Mouse (Mus musculus) spleen, postnatal 36 days (tissue): ENCODE results near the gene Morc3.

Experiments
- DNase-seq, 2 experiments: peaks; one replicate each; pipeline ENCODE4 v3.0.0; 2022; ENCODE audit warnings: low spot score in 2 of 2, mixed read lengths in 1 of 2

Gene Morc3

GRCm38 (mm10) chr16:93883423-93884085 is 51.6 kb downstream of the Morc3 start, which contains the start of gene Chaf1b:
TSS of gene Chaf1b (plus strand) at chr16:93883901.
- DNase-seq = peak; percentile 95 to 96

- DNase-seq = no peak
These were observed 52.3 kb downstream of the Morc3 start for GRCm38 (mm10) chr16:93884086-93884721.

GRCm38 (mm10) chr16:93884722-93885113 is 52.8 kb downstream of the Morc3 start:
- no peak for DNase-seq

GRCm38 (mm10) chr16:93888481-93888880 is 56.6 kb downstream of the Morc3 start:
- peak; percentile 35 to 42 for DNase-seq

- no peak for DNase-seq
These were observed 59.2 kb downstream of the Morc3 start for GRCm38 (mm10) chr16:93890948-93891604.

GRCm38 (mm10) chr16:93893285-93893684 is 61.4 kb downstream of the Morc3 start:
- DNase-seq = no peak

GRCm38 (mm10) chr16:93903027-93903426 is 71.1 kb downstream of the Morc3 start:
- no peak for DNase-seq

- DNase-seq = peak; percentile 25 to 28
These were observed 74.5 kb downstream of the Morc3 start for GRCm38 (mm10) chr16:93906156-93907014.

GRCm38 (mm10) chr16:93907761-93908160 is 75.8 kb downstream of the Morc3 start:
- DNase-seq = peak in 1 of 2 experiments; percentile 15

GRCm38 (mm10) chr16:93908196-93908595 is 76.3 kb downstream of the Morc3 start:
- DNase-seq = no peak

- DNase-seq = no peak
These were observed 78.0 kb downstream of the Morc3 start for GRCm38 (mm10) chr16:93909936-93910335.

GRCm38 (mm10) chr16:93910735-93911665 is 79.1 kb downstream of the Morc3 start:
- no peak for DNase-seq

GRCm38 (mm10) chr16:93912158-93912557 is 80.2 kb downstream of the Morc3 start:
- no peak for DNase-seq

GRCm38 (mm10) chr16:93912808-93913207 is 80.9 kb downstream of the Morc3 start:
- DNase-seq = no peak

- DNase-seq = no peak
These were observed 82.1 kb downstream of the Morc3 start for GRCm38 (mm10) chr16:93913881-93914576.

- peak; percentile 35 to 43 for DNase-seq
These were observed 83.5 kb downstream of the Morc3 start for GRCm38 (mm10) chr16:93915338-93915849.

GRCm38 (mm10) chr16:93917712-93918678 is 86.1 kb downstream of the Morc3 start:
- DNase-seq = peak; percentile 73 to 80

GRCm38 (mm10) chr16:93918679-93919060 is 86.7 kb downstream of the Morc3 start:
- DNase-seq = no peak

GRCm38 (mm10) chr16:93919189-93919588 is 87.3 kb downstream of the Morc3 start:
- no peak for DNase-seq
